Mouse (Mus musculus) right cerebral cortex, postnatal 10 days (tissue): ENCODE measurements around the gene 1700037H04Rik.

Experiments used
- DNase-seq, 2 experiments: peaks; one replicate each; pipeline ENCODE4 v3.0.0; 2021; ENCODE audit warnings: low spot score in 2 of 2

1700037H04Rik gene

GRCm38 (mm10) chr2:131128211-131128610 is 31.7 kb downstream of the 1700037H04Rik start:
- DNase-seq: peak in 1 of 2 experiments; percentile 15

DNA sequence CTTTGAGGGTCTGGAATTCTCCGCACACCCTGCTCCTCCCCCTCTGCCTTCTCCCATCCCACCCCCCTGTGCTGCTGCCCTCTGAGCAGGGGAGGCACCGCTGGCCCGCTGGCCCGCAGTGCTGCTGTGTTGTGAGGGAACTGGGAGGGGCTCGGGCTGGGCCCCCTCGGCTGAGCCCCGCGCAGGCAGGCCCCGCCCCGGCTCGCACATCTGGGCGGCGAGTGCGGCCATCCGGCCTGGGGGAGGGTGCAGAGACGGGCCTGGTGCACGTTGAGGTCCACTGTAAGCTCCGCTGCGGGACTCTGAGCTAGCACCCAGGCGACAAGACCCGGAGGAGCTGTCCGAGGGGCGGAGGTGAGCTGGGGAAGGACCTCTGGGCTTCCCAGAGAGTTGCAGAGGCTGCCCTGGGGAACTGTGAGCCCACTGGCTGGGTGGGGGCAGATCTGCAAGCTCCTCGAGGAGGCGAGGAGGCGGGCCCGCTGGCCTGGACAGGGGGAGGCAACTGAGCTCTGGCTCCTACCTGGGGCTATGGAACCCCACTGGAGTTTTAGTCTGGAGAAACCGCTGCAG is 32.6 kb downstream of the 1700037H04Rik start, which contains the start of gene Hspa12b:
Gene Hspa12b, plus strand, starts transcription at position 120 of the 570 bp plus-strand sequence.
- DNase-seq: peak in 1 of 2 experiments; percentile 19

GRCm38 (mm10) chr2:131125964-131126815 is 33.7 kb downstream of the 1700037H04Rik start:
- DNase-seq: peak in 1 of 2 experiments; percentile 19

- peak in 1 of 2 experiments; percentile 8 for DNase-seq
These were observed 34.5 kb downstream of the 1700037H04Rik start for GRCm38 (mm10) chr2:131125157-131125963.

GRCm38 (mm10) chr2:131124166-131124565 is 35.7 kb downstream of the 1700037H04Rik start:
- peak in 1 of 2 experiments; percentile 21 for DNase-seq

DNA sequence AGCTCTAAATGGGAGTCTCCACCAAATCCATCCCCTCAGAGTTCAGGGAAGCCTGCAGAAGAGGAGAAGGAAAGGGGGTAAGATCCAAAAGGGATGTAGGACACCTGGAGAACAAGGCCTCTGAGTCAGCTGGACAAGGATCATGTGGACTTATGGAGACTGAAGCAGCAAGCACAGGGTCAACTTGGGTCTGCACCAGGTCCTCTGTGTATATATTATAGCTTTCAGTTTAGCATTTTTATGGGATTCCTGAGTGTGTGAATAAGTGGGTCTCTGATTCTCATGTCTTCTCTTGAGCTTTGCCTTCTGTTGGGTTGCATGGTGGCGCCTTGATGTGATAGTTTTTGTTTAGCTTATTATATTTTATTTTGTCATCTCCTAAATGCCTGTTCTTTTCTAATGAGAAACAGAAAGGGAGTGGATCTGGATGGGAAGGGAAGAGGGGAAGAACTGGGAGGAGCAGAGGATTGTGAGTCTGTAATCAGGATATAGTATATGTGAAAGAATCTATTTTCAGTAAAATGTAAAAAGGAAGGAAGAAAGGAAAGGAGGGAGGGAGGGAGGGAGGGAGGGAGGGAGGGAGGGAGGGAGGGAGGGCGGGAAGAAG is 40.8 kb downstream of the 1700037H04Rik start:
- DNase-seq: peak in 1 of 2 experiments; percentile 9

DNA sequence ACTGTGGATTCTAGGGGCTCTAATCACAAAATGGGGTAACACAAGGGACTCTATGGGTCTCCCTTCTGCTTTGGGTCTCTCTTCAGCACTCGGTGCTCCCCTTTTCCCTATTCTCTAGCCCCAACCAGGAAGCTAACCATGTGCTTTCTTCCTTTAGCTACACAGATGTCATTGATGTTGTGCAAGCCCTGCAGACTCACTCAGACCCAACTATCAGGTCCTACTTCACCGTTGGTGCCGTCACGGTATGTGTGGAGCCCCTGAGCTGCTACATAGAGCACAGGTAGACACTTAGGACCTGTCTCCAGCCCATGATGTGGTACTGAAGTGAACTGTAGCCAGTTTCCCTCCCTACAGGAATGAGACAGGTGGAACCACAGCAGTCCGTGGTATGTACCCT is 53.9 kb downstream of the 1700037H04Rik start:
- DNase-seq: peak in 1 of 2 experiments; percentile 14

DNA sequence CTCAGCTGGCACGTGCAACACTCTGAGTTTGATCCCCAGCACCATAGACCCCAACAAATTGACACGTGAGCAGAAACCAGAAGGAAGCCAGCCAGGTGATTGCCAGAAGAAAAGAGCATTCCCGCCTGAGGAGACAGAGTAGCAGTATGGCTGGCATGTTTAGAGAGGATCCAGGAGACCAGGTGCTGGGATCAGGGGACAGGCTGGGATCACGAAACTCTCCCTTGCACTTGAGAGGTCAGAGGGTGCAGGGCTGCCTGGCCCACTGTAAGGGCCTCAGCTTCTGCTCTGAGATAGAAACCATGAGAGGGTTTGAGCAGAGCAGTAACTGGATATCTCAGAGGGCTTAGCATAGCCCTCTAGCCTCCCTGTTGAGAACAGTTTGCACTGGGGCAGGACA is 54.8 kb downstream of the 1700037H04Rik start:
- DNase-seq: peak in 1 of 2 experiments; percentile 7

DNA sequence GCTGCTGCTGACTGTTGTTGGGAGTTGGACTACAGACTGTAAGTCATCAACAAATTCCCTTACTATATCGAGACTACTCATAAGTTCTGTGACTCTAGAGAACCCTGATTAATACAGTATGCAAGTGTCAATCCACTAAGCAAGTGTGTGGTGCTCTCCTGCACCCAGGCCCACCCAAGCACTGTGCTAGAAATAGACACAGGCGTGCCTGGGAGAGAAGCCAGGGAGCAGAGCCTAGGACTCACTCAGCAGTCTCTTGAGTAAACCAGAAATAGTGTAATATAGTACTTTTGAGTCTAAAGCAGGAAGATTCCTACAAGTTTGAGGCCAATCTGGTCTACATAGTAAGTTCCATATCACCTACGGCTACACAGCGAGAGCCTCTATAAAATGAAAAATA is 55.9 kb downstream of the 1700037H04Rik start:
- DNase-seq: peak in 1 of 2 experiments; percentile 20

- DNase-seq: no peak
These were observed 58.4 kb downstream of the 1700037H04Rik start for GRCm38 (mm10) chr2:131101530-131101929.

DNA sequence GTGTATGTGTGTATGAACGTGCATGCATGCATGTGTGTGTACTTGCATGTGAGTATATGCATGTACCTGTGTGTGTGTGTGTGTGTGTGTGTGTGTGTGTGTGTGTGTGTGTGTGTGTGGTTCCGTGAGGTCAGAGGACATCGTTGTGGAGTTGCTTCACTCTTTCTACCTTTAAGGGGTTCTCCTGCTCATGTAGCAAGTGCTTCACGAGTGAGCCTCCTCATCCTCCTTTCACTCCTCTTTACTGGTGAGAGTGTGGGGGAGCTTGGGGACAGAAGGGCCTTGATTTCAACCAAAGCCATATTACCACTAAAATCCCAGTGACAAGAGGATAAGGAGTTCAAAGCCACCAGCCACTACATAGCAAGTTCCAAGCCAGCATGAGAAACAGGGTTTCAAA is 62.8 kb downstream of the 1700037H04Rik start:
- no peak for DNase-seq
